Mouse (Mus musculus) G1E (cell line): ENCODE data around the gene Zfp503. TPM values are rescaled to one million over a fixed set of nuclear protein-coding genes. Genes with fewer than 3 reads are reported as not detected.

ENCODE experiments used
- ATAC-seq: 2 replicates; pipeline ENCODE4 v1.8.0; 2016; ENCODE audit warnings: mild to moderate bottlenecking; ENCODE audit not compliant: insufficient number of reproducible peaks, poor library complexity, low FRiP score, severe bottlenecking; ENCODE audit errors: extremely low read depth
- DNase-seq: peaks from one replicate; pipeline ENCODE4 v3.0.0; 2012; ENCODE audit warnings: low spot score
- H3K27me3 ChIP-seq: 2 replicates; pipeline ENCODE4 v1.6.1; 2012; ENCODE audit warnings: mild to moderate bottlenecking, low read length, inconsistent platforms; ENCODE audit not compliant: insufficient read depth
- H3K36me3 ChIP-seq: replicated peaks from 2 replicates; pipeline ENCODE3; 2012; ENCODE audit warnings: mild to moderate bottlenecking, inconsistent platforms
- H3K4me1 ChIP-seq: 2 replicates; pipeline ENCODE4 v1.6.1; 2012; ENCODE audit warnings: low read depth, low read length, inconsistent platforms, mixed read lengths; ENCODE audit not compliant: insufficient read depth
- H3K4me3 ChIP-seq: 2 replicates; pipeline ENCODE4 v1.5.1; 2012; ENCODE audit warnings: low read depth, mild to moderate bottlenecking, inconsistent platforms, low read length, moderate library complexity, mixed read lengths
- H3K9me3 ChIP-seq: replicated peaks from 2 replicates; pipeline ENCODE4 v1.6.1; 2012; ENCODE audit warnings: inconsistent platforms
- CTCF ChIP-seq: IDR thresholded peaks from 2 replicates; pipeline ENCODE4 v1.5.1; 2012; ENCODE audit warnings: low read depth, low read length, inconsistent platforms, mixed read lengths
- GATA1 ChIP-seq: IDR thresholded peaks from 2 replicates; pipeline ENCODE4 v1.6.1; 2012; ENCODE audit warnings: borderline replicate concordance, low read length, inconsistent platforms, mixed read lengths
- GATA2 ChIP-seq: IDR thresholded peaks from 2 replicates; pipeline ENCODE4 v1.6.1; 2012; ENCODE audit warnings: low read depth, low read length, inconsistent platforms, borderline replicate concordance
- POLR2AphosphoS5 ChIP-seq: IDR thresholded peaks from 2 replicates; pipeline ENCODE4 v1.6.1; 2012; ENCODE audit warnings: low read depth, low read length, inconsistent platforms; ENCODE audit not compliant: insufficient replicate concordance
- TAL1 ChIP-seq: conservative IDR thresholded peaks from 2 replicates; pipeline ENCODE4 v1.6.1; 2012; ENCODE audit warnings: low read depth, low read length, inconsistent platforms, mixed read lengths
- polyA plus RNA-seq: library from polyadenylated mRNA; stranded (reverse); fragments of >175 nt; gene quantifications from 2 replicates; pipeline ENCODE4 v1.2.3, GENCODE M21; 2012
- total RNA-seq, 2 experiments: library from RNA; stranded (forward) in 1 of 2; stranded (reverse) in 1 of 2; fragments of 200-1000 nt in 1 of 2; fragments of >200 nt in 1 of 2; fragmentation: Nextera tagmentation in 1 of 2; gene quantifications; 2 replicates each; pipeline ENCODE4 v1.2.3; 2014 to 2017

The Zfp503 gene
- total and polyA plus RNA-seq, 3 experiments, result 0.01 TPM; not detected in 2

GRCm38 (mm10) chr14:22020885-22021284, 31.5 kb upstream of the Zfp503 start:
- Histone ChIP-seq H3K4me1 (no peaks in the 10 kb centered on the region), H3K36me3 (no peaks in the 10 kb centered on the region), H3K9me3 (no peaks in the 10 kb centered on the region), H3K4me3 (no peak overlapping the region), H3K27me3 (no peaks in the 10 kb centered on the region)
- ATAC-seq (no peak), DNase-seq (no peak)
- TF ChIP-seq POLR2AphosphoS5 (no peak), GATA1 (no peak), GATA2 (no peak), CTCF (no peak), TAL1 (no peak)

DNA sequence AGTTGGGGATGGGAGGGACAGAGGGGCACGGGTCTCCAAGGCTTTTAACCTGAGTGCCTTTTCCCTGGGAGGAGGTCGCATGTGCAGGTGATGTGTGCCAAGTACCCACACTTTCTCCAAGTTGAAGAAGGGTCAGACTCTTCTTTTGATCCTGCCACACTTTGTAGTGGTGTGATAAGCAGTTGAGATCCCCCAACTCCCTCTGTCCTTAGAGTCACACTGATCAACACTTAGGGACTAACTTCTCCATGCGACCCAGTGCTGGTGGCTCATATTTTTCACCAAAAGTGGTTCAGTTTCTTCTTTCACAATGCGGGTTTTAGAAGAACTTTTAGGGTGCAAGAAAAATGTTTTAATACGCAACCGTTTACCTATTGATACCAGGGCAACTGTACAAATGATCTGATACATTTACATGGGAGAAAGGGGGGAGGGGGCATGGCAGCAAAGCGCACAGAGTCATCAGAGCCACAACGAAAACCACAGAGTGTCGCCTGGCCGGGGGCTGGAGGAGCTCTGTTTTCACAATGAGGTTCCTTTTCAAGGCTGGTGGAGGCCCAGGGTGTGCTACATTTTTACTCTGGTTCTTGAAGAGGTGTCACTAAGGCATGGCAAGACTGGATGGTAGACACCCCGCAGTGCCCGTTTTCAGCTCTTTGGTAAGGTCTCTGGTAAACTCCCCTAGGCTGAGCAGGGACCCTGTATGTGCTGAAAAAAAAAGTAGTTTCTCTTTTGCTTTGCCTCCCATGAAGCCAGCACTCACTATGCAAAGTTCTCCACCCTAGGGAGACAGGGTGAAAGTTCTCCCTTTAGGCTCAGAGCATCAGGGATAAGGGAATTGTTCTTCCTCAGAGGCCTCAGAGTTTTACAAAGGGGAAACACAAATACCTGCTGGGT, 30.8 kb upstream of the Zfp503 start:
- no peak for ATAC-seq
- TF ChIP-seq CTCF, result no peak
- TF ChIP-seq POLR2AphosphoS5, result no peak
- TF ChIP-seq GATA1, result no peak
- TF ChIP-seq TAL1, result no peak
- no peak for TF ChIP-seq GATA2
- Histone ChIP-seq H3K9me3 (no peaks in the 10 kb centered on the region), H3K36me3 (no peaks in the 10 kb centered on the region), H3K4me1 (no peaks in the 10 kb centered on the region), H3K27me3 (no peaks in the 10 kb centered on the region), H3K4me3 (no peak overlapping the region)
- DNase-seq, result no peak

DNA sequence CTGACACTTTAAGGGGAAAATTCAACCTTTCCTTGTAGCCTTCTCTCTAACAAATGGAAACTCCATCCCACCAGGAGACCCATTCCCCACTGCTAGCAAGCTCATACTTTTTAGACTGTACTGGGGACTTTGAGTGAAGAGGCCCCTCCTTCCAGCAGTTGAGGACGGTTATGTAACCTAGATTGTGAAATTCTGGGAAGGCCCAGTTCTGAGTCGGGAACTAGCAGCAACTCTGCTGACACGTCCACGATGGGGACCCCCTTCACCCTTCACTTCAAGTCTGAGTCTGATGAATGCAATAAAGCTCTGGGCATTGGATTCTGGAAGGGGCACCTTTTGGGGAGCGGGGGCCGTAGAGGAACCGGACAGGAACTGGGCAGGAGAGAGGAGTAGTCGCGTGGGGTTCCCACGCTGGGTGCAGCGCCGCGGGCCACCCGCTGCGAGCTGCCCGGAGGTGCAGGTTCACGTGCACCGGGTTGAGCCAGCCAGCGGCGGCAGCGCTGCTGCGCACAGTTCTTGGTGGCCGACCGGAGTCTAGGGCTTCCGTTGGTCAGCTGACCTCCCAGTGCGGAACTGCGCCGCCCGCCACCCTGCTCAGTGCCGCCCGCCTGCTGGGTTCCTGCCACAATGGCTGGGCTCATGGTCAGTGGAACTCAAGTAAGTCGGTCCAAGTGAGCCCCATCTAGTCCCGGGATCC, 30.0 kb upstream of the Zfp503 start, which contains the start of gene Lrmda:
Gene Lrmda (plus strand): TSS at position 461 of the 697 bp plus-strand sequence.
- DNase-seq (no peak), ATAC-seq (no peak)
- H3K36me3 ChIP-seq, result no peaks in the 10 kb centered on the region
- no peaks in the 10 kb centered on the region for H3K27me3 ChIP-seq
- no peak within 1 kb of the TSS for H3K4me3 ChIP-seq
- TF ChIP-seq GATA1 (no peak), CTCF (no peak), TAL1 (no peak), GATA2 (no peak), POLR2AphosphoS5 (no peak)
- H3K9me3 ChIP-seq, result no peaks in the 10 kb centered on the region
- H3K4me1 ChIP-seq, result no peaks in the 10 kb centered on the region

- H3K27me3 ChIP-seq, result no peaks in the 10 kb centered on the region
- no peak for DNase-seq
- H3K4me3 ChIP-seq, result no peak overlapping the region
- no peaks in the 10 kb centered on the region for H3K9me3 ChIP-seq
- no peaks in the 10 kb centered on the region for H3K36me3 ChIP-seq
- no peak for TF ChIP-seq GATA1
- no peak for TF ChIP-seq GATA2
- TF ChIP-seq TAL1, result no peak
- no peak for TF ChIP-seq CTCF
- TF ChIP-seq POLR2AphosphoS5, result no peak
- H3K4me1 ChIP-seq, result no peaks in the 10 kb centered on the region
- ATAC-seq, result no peak
These were observed 27.6 kb upstream of the Zfp503 start for GRCm38 (mm10) chr14:22017011-22017410.

DNA sequence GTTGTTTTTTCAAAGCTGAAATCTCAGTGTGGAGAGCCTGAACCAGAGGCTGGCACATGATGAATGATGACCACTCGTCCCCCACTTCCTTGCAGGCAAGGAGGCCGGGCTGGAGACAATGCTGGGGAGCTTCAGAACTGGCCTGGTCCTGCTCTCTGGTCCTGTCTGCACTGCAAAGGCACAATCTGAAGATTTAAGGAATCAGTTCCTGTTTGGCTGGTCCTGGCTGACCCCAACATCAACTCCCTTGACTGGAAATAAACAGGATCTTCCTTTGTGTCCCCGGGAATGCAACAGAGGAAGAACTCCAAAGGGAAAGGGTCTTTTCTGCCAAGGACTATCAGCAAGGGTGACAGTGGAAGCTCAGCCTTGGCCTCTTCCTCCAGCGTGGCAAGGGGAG, 25.4 kb upstream of the Zfp503 start:
- H3K4me1 ChIP-seq, result no peaks in the 10 kb centered on the region
- ATAC-seq (no peak), DNase-seq (no peak)
- TF ChIP-seq TAL1, result no peak
- H3K9me3 ChIP-seq, result no peaks in the 10 kb centered on the region
- H3K27me3 ChIP-seq, result no peaks in the 10 kb centered on the region
- H3K4me3 ChIP-seq, result no peak overlapping the region
- H3K36me3 ChIP-seq, result no peaks in the 10 kb centered on the region

DNA sequence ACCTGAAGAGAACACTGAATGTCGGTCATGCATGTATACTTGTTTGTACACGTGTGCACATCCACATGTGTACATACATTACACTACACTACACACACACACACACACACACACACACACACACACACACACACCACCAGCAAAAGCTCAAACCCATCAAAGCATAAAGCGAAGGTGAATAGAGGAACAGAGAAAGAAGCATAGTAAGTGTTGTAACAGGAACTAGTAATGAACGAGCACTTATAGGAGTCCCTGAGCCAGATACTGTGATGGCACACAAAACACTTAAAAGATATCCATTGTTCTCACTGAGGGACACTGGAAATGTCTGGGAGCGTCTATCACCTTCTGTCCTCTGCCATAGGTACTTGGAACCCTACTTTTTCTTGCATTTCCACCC, 24.9 kb upstream of the Zfp503 start:
- H3K9me3 ChIP-seq, result no peaks in the 10 kb centered on the region
- H3K4me1 ChIP-seq, result no peaks in the 10 kb centered on the region
- no peak for ATAC-seq
- DNase-seq, result no peak
- TF ChIP-seq GATA2 (no peak), GATA1 (no peak), CTCF (no peak), POLR2AphosphoS5 (no peak), TAL1 (no peak)
- H3K4me3 ChIP-seq, result no peak overlapping the region
- no peaks in the 10 kb centered on the region for H3K36me3 ChIP-seq
- no peaks in the 10 kb centered on the region for H3K27me3 ChIP-seq
